Mouse (Mus musculus) hindbrain, embryonic 13.5 days (tissue): ENCODE data around the gene Cox17. TPM values are rescaled to one million over a fixed set of nuclear protein-coding genes. Genes with fewer than 3 reads are reported as not detected.

ENCODE experiments used
- ATAC-seq: fragments of 200-750 bp; cut with Nextera tagmentation; 2 replicates; pipeline ENCODE4 v1.8.0; 2017; ENCODE audit warnings: moderate TSS enrichment; ENCODE audit not compliant: low FRiP score
- H3K27ac ChIP-seq: fragments of 300-500 bp; sonication (generic); 2 replicates; pipeline ENCODE4 v1.5.1; 2015; ENCODE audit warnings: inconsistent platforms, mild to moderate bottlenecking, moderate library complexity
- H3K27me3 ChIP-seq: fragments of 300-500 bp; sonication (generic); 2 replicates; pipeline ENCODE4 v1.6.1; 2015; ENCODE audit warnings: mild to moderate bottlenecking, inconsistent platforms
- H3K36me3 ChIP-seq: fragments of 300-500 bp; sonication (generic); 2 replicates; pipeline ENCODE4 v1.6.1; 2015; ENCODE audit warnings: mild to moderate bottlenecking, inconsistent platforms
- H3K4me1 ChIP-seq: fragments of 300-500 bp; sonication (generic); replicated peaks from 2 replicates; pipeline ENCODE4 v1.6.1; 2015; ENCODE audit warnings: inconsistent platforms
- H3K4me2 ChIP-seq: fragments of 300-500 bp; sonication (generic); 2 replicates; pipeline ENCODE4 v1.6.1; 2015; ENCODE audit warnings: inconsistent platforms, mild to moderate bottlenecking, moderate library complexity
- H3K4me3 ChIP-seq: fragments of 300-500 bp; sonication (generic); 2 replicates; pipeline ENCODE4 v1.5.1; 2015; ENCODE audit warnings: mild to moderate bottlenecking, inconsistent platforms
- H3K9ac ChIP-seq: fragments of 300-500 bp; sonication (generic); 2 replicates; pipeline ENCODE4 v1.6.1; 2015; ENCODE audit warnings: mild to moderate bottlenecking, inconsistent platforms
- H3K9me3 ChIP-seq: fragments of 300-500 bp; sonication (generic); 2 replicates; pipeline ENCODE4 v1.6.1; 2016; ENCODE audit warnings: inconsistent platforms
- WGBS: fragments of 180-500 bp; shearing (Covaris S2); methylation state at CpG from one replicate; pipeline ENCODE4 v1.1.7; 2015; 5-methylcytosine and 5-hydroxymethylcytosine counted together
- polyA plus RNA-seq: library from polyadenylated mRNA; unstranded; fragments of >200 nt; fragmentation: Nextera tagmentation; extraction: Ambion mirVana; gene quantifications from 2 replicates; pipeline ENCODE4 v1.2.1, GENCODE M21; 2015

Gene Cox17
- polyA plus RNA-seq, 1 experiment from 2014 or later, result 106 TPM

GRCm38 (mm10) chr16:38352031-38352430 lies 5.2 kb downstream of the Cox17 start:
- H3K4me3 ChIP-seq, result no peak overlapping the region
- no peaks in the 10 kb centered on the region for H3K27me3 ChIP-seq
- no peak overlapping the region for H3K27ac ChIP-seq
- no peak for ATAC-seq
- H3K36me3 ChIP-seq, result peaks cover 42% of the 10 kb centered on the region
- WGBS, result 88% methylated on average over 7 of the region's 7 CpGs
- no peaks in the 10 kb centered on the region for H3K9me3 ChIP-seq
- H3K4me2 ChIP-seq, result no peak overlapping the region
- H3K4me1 ChIP-seq, result peaks cover 11% of the 10 kb centered on the region
- no peak overlapping the region for H3K9ac ChIP-seq

GRCm38 (mm10) chr16:38352851-38353250 lies 6.1 kb downstream of the Cox17 start:
- H3K4me3 ChIP-seq, result no peak overlapping the region
- H3K9me3 ChIP-seq, result no peaks in the 10 kb centered on the region
- H3K4me1 ChIP-seq, result peaks cover 6% of the 10 kb centered on the region
- no peaks in the 10 kb centered on the region for H3K27me3 ChIP-seq
- no peak overlapping the region for H3K9ac ChIP-seq
- ATAC-seq, result no peak
- peaks cover 47% of the 10 kb centered on the region for H3K36me3 ChIP-seq
- no peak overlapping the region for H3K27ac ChIP-seq
- no peak overlapping the region for H3K4me2 ChIP-seq

GRCm38 (mm10) chr16:38353642-38354041 lies 6.9 kb downstream of the Cox17 start:
- Histone ChIP-seq H3K4me2 (no peak overlapping the region), H3K9me3 (no peaks in the 10 kb centered on the region), H3K27me3 (no peaks in the 10 kb centered on the region), H3K4me3 (no peak overlapping the region), H3K27ac (no peak overlapping the region), H3K4me1 (no peaks in the 10 kb centered on the region; the same call in 1 of the 2 replicates), H3K9ac (no peak overlapping the region), H3K36me3 (peaks cover 50% of the 10 kb centered on the region)
- no peak for ATAC-seq
- WGBS, result 98% methylated on average over 2 of the region's 2 CpGs

- H3K9ac ChIP-seq, result no peak overlapping the region
- H3K27me3 ChIP-seq, result no peaks in the 10 kb centered on the region
- no peak overlapping the region for H3K4me2 ChIP-seq
- H3K4me3 ChIP-seq, result no peak overlapping the region
- 92% methylated on average over 5 of the region's 5 CpGs for WGBS
- peaks cover 45% of the 10 kb centered on the region for H3K36me3 ChIP-seq
- H3K27ac ChIP-seq, result no peak overlapping the region
- ATAC-seq, result no peak
- H3K9me3 ChIP-seq, result no peaks in the 10 kb centered on the region
- H3K4me1 ChIP-seq, result no peaks in the 10 kb centered on the region
Observed at GRCm38 (mm10) chr16:38354185-38354913, 7.6 kb downstream of the Cox17 start.

GRCm38 (mm10) chr16:38358256-38358812 lies 11.5 kb downstream of the Cox17 start:
- H3K4me3 ChIP-seq, result no peak overlapping the region
- H3K27ac ChIP-seq, result no peak overlapping the region
- ATAC-seq, result no peak
- peaks cover 15% of the 10 kb centered on the region for H3K36me3 ChIP-seq
- no peaks in the 10 kb centered on the region for H3K27me3 ChIP-seq
- H3K4me2 ChIP-seq, result no peak overlapping the region
- no peaks in the 10 kb centered on the region for H3K9me3 ChIP-seq
- peaks cover 5% of the 10 kb centered on the region for H3K4me1 ChIP-seq
- 94% methylated on average over 6 of the region's 6 CpGs for WGBS
- no peak overlapping the region for H3K9ac ChIP-seq

- Histone ChIP-seq H3K4me3 (no peak overlapping the region), H3K27ac (no peak overlapping the region), H3K4me1 (peaks cover 5% of the 10 kb centered on the region), H3K27me3 (no peaks in the 10 kb centered on the region), H3K4me2 (no peak overlapping the region), H3K36me3 (peaks cover 12% of the 10 kb centered on the region), H3K9me3 (no peaks in the 10 kb centered on the region), H3K9ac (no peak overlapping the region)
- WGBS, result 98% methylated on average over 2 of the region's 2 CpGs
- ATAC-seq, result no peak
Observed at GRCm38 (mm10) chr16:38359241-38359640, 12.4 kb downstream of the Cox17 start.

DNA sequence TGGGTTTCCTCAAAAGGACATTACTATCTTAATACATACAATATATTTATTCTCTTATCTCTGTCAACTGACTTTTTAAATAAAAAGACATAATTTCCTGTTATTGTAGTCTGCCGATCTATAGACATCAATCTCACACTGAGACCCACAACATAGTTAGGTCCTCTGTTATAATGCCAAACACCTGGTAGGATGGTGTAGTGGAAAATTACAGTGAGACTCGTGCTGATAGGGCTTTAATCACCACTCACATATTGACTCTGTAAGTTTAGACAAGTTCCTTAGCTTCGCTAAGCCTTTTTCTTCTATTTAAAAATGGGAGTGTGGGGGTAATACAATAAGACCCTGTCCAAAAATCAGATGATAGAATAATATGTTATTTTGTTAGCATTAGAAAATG lies 13.1 kb downstream of the Cox17 start:
- no peak for ATAC-seq
- peaks cover 5% of the 10 kb centered on the region for H3K4me1 ChIP-seq
- no peaks in the 10 kb centered on the region for H3K27me3 ChIP-seq
- peaks cover 12% of the 10 kb centered on the region for H3K36me3 ChIP-seq
- no peak overlapping the region for H3K4me3 ChIP-seq
- 76% methylated on average over 3 of the region's 3 CpGs for WGBS
- H3K27ac ChIP-seq, result no peak overlapping the region
- no peaks in the 10 kb centered on the region for H3K9me3 ChIP-seq
- H3K9ac ChIP-seq, result no peak overlapping the region
- no peak overlapping the region for H3K4me2 ChIP-seq

DNA sequence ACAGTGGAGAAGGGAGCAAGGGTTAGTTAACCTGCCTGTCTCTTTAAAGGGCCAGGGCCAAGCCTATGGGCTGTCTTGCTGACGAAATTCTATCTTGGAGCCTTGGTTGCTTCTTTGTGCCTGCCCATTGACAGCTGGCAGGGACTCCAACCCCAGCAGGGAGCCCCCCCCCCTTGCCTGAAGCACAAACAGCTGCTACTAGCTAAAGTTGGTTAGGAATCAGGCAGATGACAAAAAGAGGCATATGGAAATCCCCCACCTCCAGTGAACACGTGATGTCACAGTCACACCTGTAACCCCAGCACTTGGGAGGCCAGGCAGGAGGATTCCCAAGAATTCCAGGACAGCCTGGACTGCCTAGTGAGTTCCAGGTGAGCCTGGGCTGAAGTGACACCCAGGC lies 13.5 kb downstream of the Cox17 start:
- Histone ChIP-seq H3K4me1 (peaks cover 5% of the 10 kb centered on the region), H3K27me3 (no peaks in the 10 kb centered on the region), H3K27ac (no peak overlapping the region), H3K36me3 (peaks cover 12% of the 10 kb centered on the region), H3K4me3 (no peak overlapping the region), H3K9ac (no peak overlapping the region), H3K9me3 (no peaks in the 10 kb centered on the region), H3K4me2 (no peak overlapping the region)
- WGBS, result 19% methylated on average over 2 of the region's 2 CpGs
- 0 out of 2 replicates have a peak, but pooled peaks have one; percentile 52 for ATAC-seq

GRCm38 (mm10) chr16:38361933-38362332 lies 15.1 kb downstream of the Cox17 start, which contains the start of gene Popdc2:
TSS of gene Popdc2 (plus strand) at chr16:38362209.
- H3K4me1 ChIP-seq, result peaks cover 5% of the 10 kb centered on the region
- no peaks in the 10 kb centered on the region for H3K27me3 ChIP-seq
- no peak within 1 kb of the TSS for H3K27ac ChIP-seq
- H3K9ac ChIP-seq, result no peak within 1 kb of the TSS
- 74% methylated on average over 10 of the region's 10 CpGs for WGBS
- H3K36me3 ChIP-seq, result peaks cover 8% of the 10 kb centered on the region
- ATAC-seq, result no peak
- no peak within 1 kb of the TSS for H3K4me2 ChIP-seq
- no peaks in the 10 kb centered on the region for H3K9me3 ChIP-seq
- no peak within 1 kb of the TSS for H3K4me3 ChIP-seq

- WGBS, result 85% methylated on average over 20 of the region's 20 CpGs
- Histone ChIP-seq H3K4me3 (no peak overlapping the region), H3K27me3 (no peaks in the 10 kb centered on the region), H3K9me3 (no peaks in the 10 kb centered on the region), H3K27ac (no peak overlapping the region), H3K9ac (no peak overlapping the region), H3K4me2 (no peak overlapping the region), H3K4me1 (peaks cover 5% of the 10 kb centered on the region), H3K36me3 (peaks cover 4% of the 10 kb centered on the region; the same call in 1 of the 2 replicates)
- no peak for ATAC-seq
Observed at GRCm38 (mm10) chr16:38362493-38363255, 15.9 kb downstream of the Cox17 start.

DNA sequence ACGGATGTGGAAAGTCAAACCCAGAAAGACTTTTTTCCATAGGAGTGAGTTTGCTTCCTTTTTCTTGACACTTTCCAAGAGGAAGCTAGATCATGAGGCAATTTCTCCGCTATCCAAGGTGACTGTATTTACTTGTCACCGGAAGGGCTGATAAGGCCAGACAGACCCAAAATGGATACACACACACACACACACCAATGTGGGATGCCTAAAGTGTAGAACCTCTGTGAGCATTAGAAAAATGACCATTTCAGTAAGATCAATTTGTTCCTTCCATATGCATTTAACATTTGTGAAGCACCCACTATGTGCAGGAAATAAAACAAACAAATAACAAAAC lies 16.4 kb downstream of the Cox17 start:
- Histone ChIP-seq H3K4me2 (no peak overlapping the region), H3K4me1 (peaks cover 5% of the 10 kb centered on the region), H3K36me3 (no peaks in the 10 kb centered on the region), H3K9me3 (no peaks in the 10 kb centered on the region), H3K27ac (no peak overlapping the region), H3K4me3 (no peak overlapping the region), H3K9ac (no peak overlapping the region), H3K27me3 (no peaks in the 10 kb centered on the region)
- 82% methylated on average over 3 of the region's 3 CpGs for WGBS
- ATAC-seq, result no peak

DNA sequence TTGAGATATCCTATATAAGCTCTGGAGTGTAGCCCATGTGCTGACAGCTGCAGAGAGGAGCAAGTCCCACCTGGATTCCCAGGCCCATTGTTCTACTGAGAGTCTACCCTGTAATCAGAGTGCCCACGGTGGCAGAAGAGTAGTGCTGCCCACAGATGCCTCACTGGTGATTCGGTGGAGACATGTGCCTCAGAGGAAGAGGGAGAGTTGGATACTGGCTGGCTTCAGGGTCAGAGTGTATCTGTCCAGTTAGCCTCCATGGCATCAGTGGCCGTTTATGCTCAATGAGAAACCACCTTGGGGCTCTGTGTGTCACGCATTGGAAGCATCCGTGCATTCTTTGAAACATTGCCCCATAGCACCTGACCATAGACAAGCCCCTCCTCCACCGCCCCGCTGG lies 16.9 kb downstream of the Cox17 start:
- no peak for ATAC-seq
- 86% methylated on average over 7 of the region's 7 CpGs for WGBS
- H3K36me3 ChIP-seq, result no peaks in the 10 kb centered on the region
- no peak overlapping the region for H3K4me2 ChIP-seq
- H3K27ac ChIP-seq, result no peak overlapping the region
- H3K9me3 ChIP-seq, result no peaks in the 10 kb centered on the region
- peaks cover 5% of the 10 kb centered on the region for H3K4me1 ChIP-seq
- no peak overlapping the region for H3K9ac ChIP-seq
- H3K4me3 ChIP-seq, result no peak overlapping the region
- H3K27me3 ChIP-seq, result no peaks in the 10 kb centered on the region
